Mouse (Mus musculus): Measurements from ENCODE around the gene Nek1.
"Not testable (repeated sequence)": the region's sequence is repeated elsewhere in the genome, so short reads cannot be mapped to it uniquely, and the experiment has no call there.

DNA sequence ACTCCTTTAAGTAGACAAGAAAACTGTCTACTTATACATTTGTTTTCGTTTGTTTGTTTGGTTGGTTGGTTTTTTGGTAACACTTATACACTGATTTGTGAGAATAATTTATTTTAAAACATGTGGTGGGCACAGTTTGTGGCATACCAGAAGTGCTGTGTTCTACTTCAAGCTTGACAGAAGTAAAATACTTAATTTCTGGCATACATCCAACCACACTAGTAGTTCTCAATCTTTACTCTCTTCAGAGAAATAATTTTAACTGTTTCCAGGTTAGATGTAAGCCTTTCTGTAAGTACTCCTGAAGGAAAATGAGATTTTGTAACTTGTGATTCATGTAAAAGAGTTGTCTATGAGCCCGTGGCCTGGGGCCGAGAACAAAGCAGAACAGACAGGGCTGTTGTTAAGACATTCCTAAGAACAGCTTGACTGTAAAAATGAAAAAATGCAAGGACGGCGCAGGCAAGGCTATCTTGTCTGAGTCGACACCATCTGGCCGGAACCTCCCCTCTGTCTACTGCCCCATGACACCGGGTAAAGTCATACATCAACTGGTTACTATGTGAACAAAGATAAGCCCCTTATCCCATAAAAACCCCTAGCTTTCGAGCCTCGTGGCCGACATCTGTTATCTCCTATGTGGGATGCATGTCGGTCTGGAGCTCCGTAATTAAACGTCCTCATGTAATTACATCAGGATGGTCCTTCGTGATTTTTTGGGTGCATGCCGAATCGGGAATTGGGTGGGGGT lies 8.6 kb upstream of the Nek1 start:
- not testable (repeated sequence) for TF ChIP-seq POLR2A, CTCF (IDR thresholded peaks at IDR 0.05; ENCODE audit: insufficient read depth, low read depth, low read length)

Data from olfactory bulb, adult 2 months (tissue).